Mouse (Mus musculus): Measurements from ENCODE around the gene Lipt2. TPM values are rescaled to one million over a fixed set of nuclear protein-coding genes. Genes with fewer than 3 reads are reported as not detected.

Gene Lipt2
- polyA plus RNA-seq, 2 experiments = 16.3 to 23.6 TPM

GRCm38 (mm10) chr7:100121376-100121789 lies 37.7 kb upstream of the Lipt2 start, which contains the start of gene Pold3:
Gene Pold3, minus strand, starts transcription at chr7:100121565.
- Histone ChIP-seq H3K27me3 (ENCODE audit: control insufficient read depth, insufficient read depth, low read length) (no peaks in the 10 kb centered on the region), H3K27ac (replicated peaks; ENCODE audit: low read depth, low read length) (peak within 1 kb of the TSS; percentile 89), H3K4me3 (replicated peaks; ENCODE audit: low read length) (peak within 1 kb of the TSS; percentile 91), H3K9ac (ENCODE audit: low read depth, low read length, severe bottlenecking) (peak within 1 kb of the TSS; percentile 86), H3K9me3 (ENCODE audit: control insufficient read depth, low read length) (no peaks in the 10 kb centered on the region), H3K4me1 (ENCODE audit: control insufficient read depth, insufficient read depth, low read length) (0 out of 2 replicates have a peak, but pooled peaks cover 6% of the 10 kb centered on the region), H3K36me3 (ENCODE audit: control insufficient read depth, insufficient read depth, low read length) (peaks cover 19% of the 10 kb centered on the region), H3K4me2 (replicated peaks; ENCODE audit: low read depth, low read length, severe bottlenecking) (peak within 1 kb of the TSS; percentile 89)
- DNase-seq (ENCODE audit: low spot score) (peak; percentile 98), ATAC-seq (ENCODE audit: low FRiP score, low read depth) (peak; percentile 95)
- peak; percentile 48; the same call in 1 of the 2 replicates for TF ChIP-seq POLR2A (IDR thresholded peaks at IDR 0.05; ENCODE audit: borderline replicate concordance, extremely low read depth, insufficient read depth, insufficient read length)
- WGBS = under 1% methylated on average over 32 of the region's 33 CpGs

GRCm38 (mm10) chr7:100123486-100123885 lies 35.6 kb upstream of the Lipt2 start:
- H3K36me3 ChIP-seq (ENCODE audit: control insufficient read depth, insufficient read depth, low read length) = peaks cover 6% of the 10 kb centered on the region; the same call in 1 of the 2 replicates
- ATAC-seq (ENCODE audit: low FRiP score, low read depth) (no peak), DNase-seq (ENCODE audit: low spot score) (peak; percentile 13)
- no peak for TF ChIP-seq POLR2A (IDR thresholded peaks at IDR 0.05; ENCODE audit: borderline replicate concordance, extremely low read depth, insufficient read depth, insufficient read length)
- no peaks in the 10 kb centered on the region for H3K27me3 ChIP-seq (ENCODE audit: control insufficient read depth, insufficient read depth, low read length)
- H3K9me3 ChIP-seq (ENCODE audit: control insufficient read depth, low read length) = no peaks in the 10 kb centered on the region
- no peak overlapping the region for H3K9ac ChIP-seq (ENCODE audit: low read depth, low read length, severe bottlenecking)
- no peak overlapping the region for H3K4me2 ChIP-seq (replicated peaks; ENCODE audit: low read depth, low read length, severe bottlenecking)
- H3K4me3 ChIP-seq (replicated peaks; ENCODE audit: low read length) = no peak overlapping the region
- no peak overlapping the region for H3K27ac ChIP-seq (replicated peaks; ENCODE audit: low read depth, low read length)
- 63% methylated on average over 6 of the region's 6 CpGs for WGBS
- H3K4me1 ChIP-seq (ENCODE audit: control insufficient read depth, insufficient read depth, low read length) = 0 out of 2 replicates have a peak, but pooled peaks cover 6% of the 10 kb centered on the region

GRCm38 (mm10) chr7:100124211-100124610 lies 34.9 kb upstream of the Lipt2 start:
- Histone ChIP-seq H3K4me3 (replicated peaks; ENCODE audit: low read length) (no peak overlapping the region), H3K36me3 (ENCODE audit: control insufficient read depth, insufficient read depth, low read length) (no peaks in the 10 kb centered on the region)

GRCm38 (mm10) chr7:100125166-100125565 lies 33.9 kb upstream of the Lipt2 start:
- 82% methylated on average over 4 of the region's 4 CpGs for WGBS
- Histone ChIP-seq H3K27ac (replicated peaks; ENCODE audit: low read depth, low read length) (no peak overlapping the region), H3K9ac (ENCODE audit: low read depth, low read length, severe bottlenecking) (no peak overlapping the region), H3K9me3 (ENCODE audit: control insufficient read depth, low read length) (no peaks in the 10 kb centered on the region), H3K27me3 (ENCODE audit: control insufficient read depth, insufficient read depth, low read length) (no peaks in the 10 kb centered on the region), H3K4me2 (replicated peaks; ENCODE audit: low read depth, low read length, severe bottlenecking) (no peak overlapping the region), H3K4me3 (replicated peaks; ENCODE audit: low read length) (no peak overlapping the region), H3K36me3 (ENCODE audit: control insufficient read depth, insufficient read depth, low read length) (no peaks in the 10 kb centered on the region), H3K4me1 (ENCODE audit: control insufficient read depth, insufficient read depth, low read length) (0 out of 2 replicates have a peak, but pooled peaks cover 6% of the 10 kb centered on the region)
- DNase-seq (ENCODE audit: low spot score) = no peak
- no peak for TF ChIP-seq POLR2A (IDR thresholded peaks at IDR 0.05; ENCODE audit: borderline replicate concordance, extremely low read depth, insufficient read depth, insufficient read length)
- no peak for ATAC-seq (ENCODE audit: low FRiP score, low read depth)

More at GRCm38 (mm10) chr7:100124211-100124610, 34.9 kb upstream of the Lipt2 start:
- H3K4me1 ChIP-seq (ENCODE audit: control insufficient read depth, insufficient read depth, low read length) = 0 out of 2 replicates have a peak, but pooled peaks cover 6% of the 10 kb centered on the region
- H3K27ac ChIP-seq (replicated peaks; ENCODE audit: low read depth, low read length) = no peak overlapping the region
- H3K9me3 ChIP-seq (ENCODE audit: control insufficient read depth, low read length) = no peaks in the 10 kb centered on the region
- ATAC-seq (ENCODE audit: low FRiP score, low read depth) (no peak), DNase-seq (ENCODE audit: low spot score) (no peak)
- no peak for TF ChIP-seq POLR2A (IDR thresholded peaks at IDR 0.05; ENCODE audit: borderline replicate concordance, extremely low read depth, insufficient read depth, insufficient read length)
- WGBS = 77% methylated on average over 2 of the region's 2 CpGs
- H3K9ac ChIP-seq (ENCODE audit: low read depth, low read length, severe bottlenecking) = no peak overlapping the region
- no peak overlapping the region for H3K4me2 ChIP-seq (replicated peaks; ENCODE audit: low read depth, low read length, severe bottlenecking)
- H3K27me3 ChIP-seq (ENCODE audit: control insufficient read depth, insufficient read depth, low read length) = no peaks in the 10 kb centered on the region

- H3K36me3 ChIP-seq (ENCODE audit: control insufficient read depth, insufficient read depth, low read length) = no peaks in the 10 kb centered on the region
- 0 out of 2 replicates have a peak, but pooled peaks cover 2% of the 10 kb centered on the region for H3K4me1 ChIP-seq (ENCODE audit: control insufficient read depth, insufficient read depth, low read length)
- no peak for TF ChIP-seq POLR2A (IDR thresholded peaks at IDR 0.05; ENCODE audit: borderline replicate concordance, extremely low read depth, insufficient read depth, insufficient read length)
- H3K27ac ChIP-seq (replicated peaks; ENCODE audit: low read depth, low read length) = no peak overlapping the region
- no peak overlapping the region for H3K9ac ChIP-seq (ENCODE audit: low read depth, low read length, severe bottlenecking)
- no peaks in the 10 kb centered on the region for H3K9me3 ChIP-seq (ENCODE audit: control insufficient read depth, low read length)
- DNase-seq (ENCODE audit: low spot score) (no peak), ATAC-seq (ENCODE audit: low FRiP score, low read depth) (no peak)
- H3K27me3 ChIP-seq (ENCODE audit: control insufficient read depth, insufficient read depth, low read length) = no peaks in the 10 kb centered on the region
- no peak overlapping the region for H3K4me2 ChIP-seq (replicated peaks; ENCODE audit: low read depth, low read length, severe bottlenecking)
- 86% methylated on average over 7 of the region's 7 CpGs for WGBS
- no peak overlapping the region for H3K4me3 ChIP-seq (replicated peaks; ENCODE audit: low read length)
Observed at GRCm38 (mm10) chr7:100126514-100126913, 32.6 kb upstream of the Lipt2 start.
